Mouse (Mus musculus): Measurements from ENCODE around the gene 4930435E12Rik. TPM values are rescaled to one million over a fixed set of nuclear protein-coding genes. Genes with fewer than 3 reads are reported as not detected.
A peak's percentile ranks its signal among the peaks of the same experiment; 100 is the strongest.

Gene 4930435E12Rik
- polyA plus RNA-seq, 1 experiment from 2014 or later = not detected

DNA sequence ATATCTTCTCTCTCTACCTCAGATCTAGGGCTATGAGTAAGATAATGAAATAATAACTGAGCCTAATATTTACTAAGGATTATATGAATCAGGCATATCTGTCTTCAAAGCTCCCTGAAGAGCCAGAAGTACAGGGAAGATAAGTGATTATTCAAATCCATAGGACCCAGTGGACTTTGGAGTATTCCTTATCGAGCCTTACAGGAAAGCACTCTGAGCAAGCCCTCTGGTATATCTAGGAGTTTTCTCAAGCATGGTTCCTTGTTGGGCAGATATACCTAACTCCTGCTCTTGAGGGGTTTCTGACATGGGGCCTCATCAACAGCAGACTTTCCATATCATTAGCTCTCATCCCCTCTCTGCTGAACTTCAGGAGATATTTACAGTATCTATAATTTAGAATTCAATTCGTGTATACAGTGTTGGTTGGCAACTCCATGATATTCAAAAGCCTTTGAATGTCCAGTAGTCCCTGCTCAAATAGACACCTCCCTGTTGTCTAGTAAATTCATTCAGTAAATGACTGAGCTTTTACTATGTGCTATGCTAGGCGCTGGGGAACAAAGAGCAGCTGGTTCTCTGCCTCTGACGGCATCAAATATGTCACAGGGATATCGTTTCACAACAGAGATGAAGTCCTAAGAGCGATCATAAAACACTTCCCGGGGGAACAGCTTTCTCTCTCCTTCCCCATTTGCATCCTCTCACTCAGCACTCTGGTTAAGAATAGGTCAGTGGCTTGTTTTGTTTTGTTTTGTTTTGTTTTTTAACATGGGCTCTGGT, 53.4 kb downstream of the 4930435E12Rik start:
- Histone ChIP-seq H3K4me2 (ENCODE audit: low read depth, low read length) (no peak overlapping the region), H3K36me3 (ENCODE audit: control insufficient read depth, insufficient read depth, low read length) (no peaks in the 10 kb centered on the region), H3K27me3 (replicated peaks; ENCODE audit: control insufficient read depth, insufficient read depth, low read length) (no peaks in the 10 kb centered on the region), H3K9me3 (ENCODE audit: control insufficient read depth, low read length) (no peaks in the 10 kb centered on the region), H3K9ac (ENCODE audit: low read depth, low read length) (no peak overlapping the region), H3K27ac (ENCODE audit: low read length) (peak overlapping the region; percentile 47), H3K4me1 (ENCODE audit: control insufficient read depth, insufficient read depth, low read length) (peaks cover 18% of the 10 kb centered on the region), H3K4me3 (ENCODE audit: low read length) (no peak overlapping the region)
- peak; percentile 88 for ATAC-seq
- WGBS = 48% methylated on average over 7 of the region's 7 CpGs

DNA sequence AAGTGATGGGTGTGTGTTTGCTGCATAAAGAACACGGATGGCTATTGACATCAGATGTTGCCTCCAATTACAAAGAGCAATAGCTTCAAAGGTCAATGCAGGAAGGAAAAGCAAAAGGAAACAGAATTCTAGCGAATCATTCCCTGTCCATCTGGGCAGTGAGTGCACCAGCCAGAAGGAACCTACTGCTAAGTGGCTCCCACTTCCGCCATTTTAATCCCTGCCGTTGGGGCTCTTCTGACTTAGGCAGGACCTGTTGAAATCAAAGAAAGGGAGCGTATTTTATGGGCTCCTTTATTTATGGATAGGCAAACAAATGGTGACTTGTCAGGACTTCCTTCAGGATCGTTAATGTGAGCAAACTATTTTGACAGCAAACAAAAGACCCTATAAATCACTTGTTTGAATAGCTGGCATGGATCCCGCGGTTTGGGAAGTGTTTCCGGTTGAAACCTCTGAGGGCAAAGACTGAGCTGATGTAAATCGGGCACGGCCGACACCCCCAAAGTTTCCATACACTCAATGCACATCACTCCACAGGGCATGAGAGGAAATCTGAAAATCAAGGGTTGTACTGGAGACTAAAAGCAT, 55.5 kb downstream of the 4930435E12Rik start:
- H3K4me3 ChIP-seq (ENCODE audit: low read length) = no peak overlapping the region
- peak overlapping the region; percentile 15 for H3K27ac ChIP-seq (ENCODE audit: low read length)
- peaks cover 15% of the 10 kb centered on the region for H3K4me1 ChIP-seq (ENCODE audit: control insufficient read depth, insufficient read depth, low read length)
- no peaks in the 10 kb centered on the region for H3K9me3 ChIP-seq (ENCODE audit: control insufficient read depth, low read length)
- 27% methylated on average over 12 of the region's 12 CpGs for WGBS
- H3K27me3 ChIP-seq (replicated peaks; ENCODE audit: control insufficient read depth, insufficient read depth, low read length) = no peaks in the 10 kb centered on the region
- H3K4me2 ChIP-seq (ENCODE audit: low read depth, low read length) = peak overlapping the region; percentile 3; the same call in 1 of the 2 replicates
- ATAC-seq = peak; percentile 16; the same call in 1 of the 2 replicates
- no peak overlapping the region for H3K9ac ChIP-seq (ENCODE audit: low read depth, low read length)
- H3K36me3 ChIP-seq (ENCODE audit: control insufficient read depth, insufficient read depth, low read length) = 0 out of 2 replicates have a peak, but pooled peaks cover 4% of the 10 kb centered on the region

DNA sequence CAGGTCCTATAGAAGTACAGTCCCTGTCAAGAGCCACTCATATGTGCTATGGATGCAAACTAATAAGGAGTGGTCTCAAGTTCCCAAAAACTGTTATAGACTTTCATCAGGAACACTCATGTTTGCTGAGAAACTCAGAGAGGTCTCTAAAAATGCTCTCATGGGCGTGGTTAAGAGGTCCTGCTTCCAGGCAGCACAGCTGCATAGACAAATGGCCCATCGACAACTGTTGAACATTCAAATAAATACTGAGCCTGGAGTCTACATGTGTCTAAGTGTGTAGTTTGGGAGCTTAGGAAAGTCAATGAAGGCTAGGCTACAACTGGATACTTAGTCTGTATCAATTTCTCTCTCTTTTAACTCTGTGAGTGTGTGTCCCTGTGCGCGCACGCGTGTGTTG, 57.4 kb downstream of the 4930435E12Rik start:
- Histone ChIP-seq H3K4me2 (ENCODE audit: low read depth, low read length) (no peak overlapping the region), H3K36me3 (ENCODE audit: control insufficient read depth, insufficient read depth, low read length) (0 out of 2 replicates have a peak, but pooled peaks cover 4% of the 10 kb centered on the region), H3K9me3 (ENCODE audit: control insufficient read depth, low read length) (no peaks in the 10 kb centered on the region), H3K27ac (ENCODE audit: low read length) (no peak overlapping the region), H3K4me1 (ENCODE audit: control insufficient read depth, insufficient read depth, low read length) (peaks cover 15% of the 10 kb centered on the region), H3K4me3 (ENCODE audit: low read length) (no peak overlapping the region), H3K9ac (ENCODE audit: low read depth, low read length) (no peak overlapping the region), H3K27me3 (replicated peaks; ENCODE audit: control insufficient read depth, insufficient read depth, low read length) (no peaks in the 10 kb centered on the region)
- WGBS = 92% methylated on average over 6 of the region's 6 CpGs
- no peak for ATAC-seq

DNA sequence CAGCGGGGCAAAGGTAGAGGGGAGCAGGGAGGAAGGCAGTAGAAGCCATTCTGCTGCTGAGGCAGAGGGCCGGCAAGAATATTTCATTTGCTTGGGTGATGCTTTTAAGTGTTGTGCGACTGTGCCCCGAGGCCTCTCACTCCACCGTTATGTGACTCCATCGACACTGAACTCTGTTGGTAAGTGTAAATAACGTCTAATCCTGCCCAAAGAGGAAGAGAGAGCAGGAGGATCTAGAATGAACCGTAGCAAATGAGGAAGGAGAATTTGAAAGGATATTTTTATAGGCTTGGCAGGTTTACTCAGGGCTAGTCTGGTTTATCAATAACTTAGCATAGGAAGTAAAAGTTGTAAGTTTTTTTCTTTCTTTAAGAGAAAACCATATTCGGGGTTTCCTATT, 59.0 kb downstream of the 4930435E12Rik start:
- 66% methylated on average over 9 of the region's 9 CpGs for WGBS
- 0 out of 2 replicates have a peak, but pooled peaks cover 4% of the 10 kb centered on the region for H3K36me3 ChIP-seq (ENCODE audit: control insufficient read depth, insufficient read depth, low read length)
- no peak overlapping the region for H3K27ac ChIP-seq (ENCODE audit: low read length)
- no peak overlapping the region for H3K9ac ChIP-seq (ENCODE audit: low read depth, low read length)
- no peak overlapping the region for H3K4me2 ChIP-seq (ENCODE audit: low read depth, low read length)
- H3K4me1 ChIP-seq (ENCODE audit: control insufficient read depth, insufficient read depth, low read length) = peaks cover 11% of the 10 kb centered on the region
- no peak for ATAC-seq
- no peak overlapping the region for H3K4me3 ChIP-seq (ENCODE audit: low read length)
- H3K27me3 ChIP-seq (replicated peaks; ENCODE audit: control insufficient read depth, insufficient read depth, low read length) = no peaks in the 10 kb centered on the region
- H3K9me3 ChIP-seq (ENCODE audit: control insufficient read depth, low read length) = no peaks in the 10 kb centered on the region

DNA sequence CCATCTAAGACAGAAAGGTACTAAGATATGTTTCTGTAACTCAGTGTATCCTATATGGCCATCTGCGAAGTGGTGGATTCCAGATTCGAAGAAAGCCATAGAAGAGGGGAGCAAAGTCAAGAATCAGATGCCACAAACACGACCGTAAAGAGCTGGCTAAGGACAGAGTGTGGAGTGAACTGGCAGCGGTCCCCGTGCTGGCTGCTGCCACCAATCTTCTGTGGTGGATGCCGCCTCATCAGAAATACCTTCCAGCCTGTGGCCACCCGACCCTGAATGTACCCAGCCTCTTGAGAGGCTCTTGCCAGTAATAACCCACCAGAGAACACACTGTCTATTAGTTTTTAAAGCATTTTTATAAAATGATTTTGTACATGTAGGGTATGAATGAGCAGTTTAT, 60.2 kb downstream of the 4930435E12Rik start:
- Histone ChIP-seq H3K27me3 (replicated peaks; ENCODE audit: control insufficient read depth, insufficient read depth, low read length) (no peaks in the 10 kb centered on the region), H3K9me3 (ENCODE audit: control insufficient read depth, low read length) (no peaks in the 10 kb centered on the region), H3K36me3 (ENCODE audit: control insufficient read depth, insufficient read depth, low read length) (0 out of 2 replicates have a peak, but pooled peaks cover 4% of the 10 kb centered on the region), H3K4me3 (ENCODE audit: low read length) (no peak overlapping the region), H3K4me1 (ENCODE audit: control insufficient read depth, insufficient read depth, low read length) (peaks cover 10% of the 10 kb centered on the region), H3K9ac (ENCODE audit: low read depth, low read length) (no peak overlapping the region), H3K4me2 (ENCODE audit: low read depth, low read length) (no peak overlapping the region), H3K27ac (ENCODE audit: low read length) (no peak overlapping the region)
- WGBS = 89% methylated on average over 8 of the region's 8 CpGs
- ATAC-seq = no peak

DNA sequence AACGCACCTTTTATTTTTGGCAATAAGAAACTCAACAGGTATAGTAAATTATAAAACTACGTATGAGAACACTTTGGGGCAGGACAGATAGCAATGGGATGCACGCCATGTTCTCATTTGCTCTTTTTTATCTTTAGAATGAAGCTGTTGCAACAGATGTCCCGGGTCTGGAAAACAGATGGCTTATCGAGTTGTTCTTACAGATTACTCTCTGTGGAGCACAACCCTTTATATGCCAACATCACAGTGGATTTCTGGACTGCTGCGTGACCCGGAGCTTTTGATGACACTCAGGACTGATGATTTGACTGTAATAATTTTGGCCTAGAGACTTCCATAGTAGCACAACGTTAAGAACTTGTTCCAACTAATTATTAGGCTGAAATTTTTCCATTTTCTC, 60.8 kb downstream of the 4930435E12Rik start:
- Histone ChIP-seq H3K4me3 (ENCODE audit: low read length) (no peak overlapping the region), H3K36me3 (ENCODE audit: control insufficient read depth, insufficient read depth, low read length) (0 out of 2 replicates have a peak, but pooled peaks cover 4% of the 10 kb centered on the region), H3K27me3 (replicated peaks; ENCODE audit: control insufficient read depth, insufficient read depth, low read length) (no peaks in the 10 kb centered on the region), H3K9ac (ENCODE audit: low read depth, low read length) (no peak overlapping the region), H3K4me2 (ENCODE audit: low read depth, low read length) (no peak overlapping the region), H3K9me3 (ENCODE audit: control insufficient read depth, low read length) (no peaks in the 10 kb centered on the region), H3K27ac (ENCODE audit: low read length) (no peak overlapping the region), H3K4me1 (ENCODE audit: control insufficient read depth, insufficient read depth, low read length) (peaks cover 4% of the 10 kb centered on the region)
- WGBS = 83% methylated on average over 8 of the region's 8 CpGs
- no peak for ATAC-seq

DNA sequence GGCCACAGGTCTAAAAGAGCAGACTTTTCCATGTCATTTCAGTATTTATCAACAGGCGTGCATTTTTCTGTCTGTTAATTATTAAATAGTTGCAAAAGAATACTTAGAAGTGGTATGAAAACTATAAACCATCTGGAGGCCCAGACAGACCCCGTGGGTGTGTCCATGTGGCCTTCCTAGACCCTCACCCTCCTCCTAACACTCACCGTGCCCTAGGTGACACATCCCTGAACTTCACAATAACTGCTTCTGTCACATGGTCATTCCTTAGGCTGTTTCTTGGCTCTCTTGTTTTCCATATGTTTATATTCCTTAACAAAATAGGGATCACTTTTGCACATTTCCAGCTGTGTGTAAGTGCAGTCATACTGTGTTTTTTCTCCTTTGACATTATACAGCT, 61.9 kb downstream of the 4930435E12Rik start:
- ATAC-seq = no peak
- WGBS = 56% methylated on average over 3 of the region's 3 CpGs
- no peaks in the 10 kb centered on the region for H3K9me3 ChIP-seq (ENCODE audit: control insufficient read depth, low read length)
- no peaks in the 10 kb centered on the region; the same call in 1 of the 2 replicates for H3K4me1 ChIP-seq (ENCODE audit: control insufficient read depth, insufficient read depth, low read length)
- H3K27me3 ChIP-seq (replicated peaks; ENCODE audit: control insufficient read depth, insufficient read depth, low read length) = no peaks in the 10 kb centered on the region
- no peak overlapping the region for H3K27ac ChIP-seq (ENCODE audit: low read length)
- H3K36me3 ChIP-seq (ENCODE audit: control insufficient read depth, insufficient read depth, low read length) = 0 out of 2 replicates have a peak, but pooled peaks cover 4% of the 10 kb centered on the region
- H3K4me2 ChIP-seq (ENCODE audit: low read depth, low read length) = no peak overlapping the region
- H3K4me3 ChIP-seq (ENCODE audit: low read length) = no peak overlapping the region
- H3K9ac ChIP-seq (ENCODE audit: low read depth, low read length) = no peak overlapping the region

DNA sequence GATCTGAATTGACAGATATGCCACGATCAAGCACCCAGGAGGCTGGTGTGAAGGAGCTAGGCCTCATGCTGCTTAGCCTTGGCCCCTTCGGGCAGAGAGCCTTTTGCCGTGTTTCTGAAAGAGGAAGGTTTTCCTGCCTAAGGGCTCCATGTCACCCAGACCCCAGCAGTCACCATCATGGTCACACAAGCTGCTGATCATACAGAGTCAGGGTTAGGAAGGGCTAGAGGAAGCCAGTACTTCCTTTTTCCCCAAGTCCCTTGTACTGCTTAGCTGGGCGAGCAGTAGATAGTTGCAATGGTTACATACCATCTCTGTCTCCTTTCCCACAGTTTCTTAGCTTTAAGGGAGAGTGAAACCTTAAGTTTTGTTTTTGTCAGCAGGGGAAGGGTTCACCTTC, 65.0 kb downstream of the 4930435E12Rik start:
- H3K27me3 ChIP-seq (replicated peaks; ENCODE audit: control insufficient read depth, insufficient read depth, low read length) = no peaks in the 10 kb centered on the region
- H3K4me3 ChIP-seq (ENCODE audit: low read length) = no peak overlapping the region
- no peak for ATAC-seq
- no peaks in the 10 kb centered on the region for H3K36me3 ChIP-seq (ENCODE audit: control insufficient read depth, insufficient read depth, low read length)
- no peak overlapping the region for H3K9ac ChIP-seq (ENCODE audit: low read depth, low read length)
- H3K4me2 ChIP-seq (ENCODE audit: low read depth, low read length) = no peak overlapping the region
- WGBS = 83% methylated on average over 4 of the region's 4 CpGs
- H3K9me3 ChIP-seq (ENCODE audit: control insufficient read depth, low read length) = no peaks in the 10 kb centered on the region
- 0 out of 2 replicates have a peak overlapping the region, but pooled peaks have one; percentile 24 for H3K27ac ChIP-seq (ENCODE audit: low read length)
- no peaks in the 10 kb centered on the region for H3K4me1 ChIP-seq (ENCODE audit: control insufficient read depth, insufficient read depth, low read length)

DNA sequence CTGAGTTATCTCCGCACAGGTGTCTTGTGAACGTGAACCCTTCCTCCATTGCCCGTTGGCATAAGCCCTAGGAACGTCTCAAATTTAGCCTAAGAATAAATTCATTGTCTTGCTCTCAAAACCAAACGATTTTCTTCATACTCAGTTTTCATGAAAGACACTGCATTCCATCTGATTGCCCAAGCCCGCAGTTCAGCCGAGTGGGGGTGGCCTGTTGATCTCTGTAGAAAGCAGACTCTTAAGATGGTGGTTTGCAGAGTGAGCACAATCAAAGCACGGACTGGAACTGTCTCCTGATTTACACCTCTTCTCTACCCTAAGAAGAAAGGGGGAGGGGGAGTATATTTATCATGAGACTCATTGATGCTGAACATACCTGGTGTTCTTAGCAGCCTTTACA, 66.1 kb downstream of the 4930435E12Rik start:
- no peak overlapping the region for H3K27ac ChIP-seq (ENCODE audit: low read length)

More for the DNA sequence above, 66.1 kb downstream of the 4930435E12Rik start:
- ATAC-seq = no peak
- no peak overlapping the region for H3K9ac ChIP-seq (ENCODE audit: low read depth, low read length)
- WGBS = 87% methylated on average over 8 of the region's 8 CpGs
- H3K9me3 ChIP-seq (ENCODE audit: control insufficient read depth, low read length) = no peaks in the 10 kb centered on the region
- H3K4me3 ChIP-seq (ENCODE audit: low read length) = no peak overlapping the region
- H3K4me2 ChIP-seq (ENCODE audit: low read depth, low read length) = no peak overlapping the region
- H3K4me1 ChIP-seq (ENCODE audit: control insufficient read depth, insufficient read depth, low read length) = no peaks in the 10 kb centered on the region
- H3K36me3 ChIP-seq (ENCODE audit: control insufficient read depth, insufficient read depth, low read length) = 0 out of 2 replicates have a peak, but pooled peaks cover 2% of the 10 kb centered on the region
- no peaks in the 10 kb centered on the region for H3K27me3 ChIP-seq (replicated peaks; ENCODE audit: control insufficient read depth, insufficient read depth, low read length)
